Mouse (Mus musculus): Measurements from ENCODE around the gene Tor4a.

Gene Tor4a

DNA sequence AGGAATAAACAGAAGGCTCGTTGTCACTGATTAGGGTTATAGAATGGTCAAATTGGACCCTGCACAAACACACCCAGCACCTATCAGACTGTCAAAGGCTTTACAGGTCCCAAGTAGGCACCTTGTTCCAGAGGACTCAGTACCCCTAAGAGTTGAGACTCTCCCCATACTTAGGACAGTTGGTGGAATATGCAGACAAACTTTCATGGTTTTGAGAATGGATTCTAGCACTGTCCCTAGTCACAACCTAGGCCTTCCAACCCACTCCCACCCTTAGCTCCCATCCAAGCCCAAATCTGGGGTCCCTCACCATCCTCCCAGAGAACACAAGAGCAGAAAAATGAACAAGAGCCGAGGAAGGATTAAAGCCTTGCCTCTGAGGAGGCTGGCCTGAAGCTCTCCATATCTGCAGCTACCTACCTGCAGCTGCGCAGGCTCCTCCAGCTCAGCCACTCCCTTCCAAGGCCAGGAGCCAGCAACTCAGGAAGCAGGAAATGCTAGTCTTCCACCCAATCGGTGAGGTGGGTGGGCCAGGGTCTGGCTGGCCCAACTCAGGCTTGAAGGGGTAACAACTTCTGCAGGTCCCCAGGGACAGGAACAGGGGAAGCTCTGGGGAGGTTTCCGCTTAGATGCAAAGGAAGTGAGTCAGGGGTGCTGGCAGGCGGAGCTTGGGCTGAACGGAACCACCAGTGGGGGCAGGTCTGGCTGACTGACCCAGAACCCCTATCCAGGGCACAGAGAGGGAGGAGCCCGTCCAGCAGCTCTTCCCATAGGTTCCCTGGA is at the start of gene Tor4a:
Tor4a (minus strand) TSS at position 715 of the 783 bp plus-strand sequence.
- peak; percentile 79 to 88 for DNase-seq

GRCm38 (mm10) chr2:25244144-25244543 is 47.5 kb upstream of the Tor4a start:
- DNase-seq: no peak

DNA sequence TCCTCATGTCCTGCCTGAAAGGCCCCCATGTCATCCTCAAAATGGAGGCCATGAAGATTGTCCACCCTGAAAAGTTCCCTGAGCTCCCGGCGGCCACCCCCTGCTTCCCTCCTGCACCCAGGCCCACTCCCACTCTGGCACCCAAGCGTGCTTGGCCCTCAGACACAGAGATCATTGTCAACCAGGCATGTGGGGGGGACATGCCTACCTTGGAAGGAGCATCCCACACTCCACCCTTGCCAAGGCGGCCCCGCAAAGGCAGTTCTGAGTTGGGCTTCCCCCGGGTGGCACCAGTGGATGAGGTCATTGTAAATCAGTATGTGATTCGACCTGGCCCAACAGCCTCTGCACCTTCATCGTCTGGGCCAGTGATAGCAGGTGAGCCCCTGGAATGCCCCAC is 46.7 kb upstream of the Tor4a start:
- DNase-seq: no peak

DNA sequence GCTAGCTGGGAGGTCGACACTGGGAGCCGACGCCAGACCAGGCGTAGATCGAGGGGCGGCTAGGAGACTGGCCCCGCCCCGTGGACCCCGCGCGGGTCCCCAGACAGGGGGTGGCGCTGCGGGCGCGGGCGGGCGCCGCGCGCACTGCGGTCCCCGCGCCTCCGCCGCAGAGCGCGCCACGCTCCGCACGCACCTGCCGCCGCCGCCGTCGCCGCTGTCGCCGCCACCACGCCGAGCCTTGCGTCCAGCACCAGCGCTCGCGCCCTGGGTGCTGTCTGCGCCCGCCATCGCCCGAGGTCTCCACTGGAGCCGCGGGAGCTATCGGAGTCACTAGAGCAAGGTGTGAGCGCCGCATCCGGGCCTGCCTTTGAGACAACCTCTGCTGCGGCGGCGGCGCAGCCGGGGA is 45.4 kb upstream of the Tor4a start, which contains the start of the genes Rnf208 and Cysrt1:
Rnf208 (plus strand) TSS at position 155 of the 406 bp plus-strand sequence.
Cysrt1 (minus strand) TSS at position 352 of the 406 bp plus-strand sequence.
- DNase-seq: peak; percentile 39 to 54

- DNase-seq: peak in 1 of 2 experiments; percentile 9
Observed at GRCm38 (mm10) chr2:25241438-25241775, 44.7 kb upstream of the Tor4a start.

DNA sequence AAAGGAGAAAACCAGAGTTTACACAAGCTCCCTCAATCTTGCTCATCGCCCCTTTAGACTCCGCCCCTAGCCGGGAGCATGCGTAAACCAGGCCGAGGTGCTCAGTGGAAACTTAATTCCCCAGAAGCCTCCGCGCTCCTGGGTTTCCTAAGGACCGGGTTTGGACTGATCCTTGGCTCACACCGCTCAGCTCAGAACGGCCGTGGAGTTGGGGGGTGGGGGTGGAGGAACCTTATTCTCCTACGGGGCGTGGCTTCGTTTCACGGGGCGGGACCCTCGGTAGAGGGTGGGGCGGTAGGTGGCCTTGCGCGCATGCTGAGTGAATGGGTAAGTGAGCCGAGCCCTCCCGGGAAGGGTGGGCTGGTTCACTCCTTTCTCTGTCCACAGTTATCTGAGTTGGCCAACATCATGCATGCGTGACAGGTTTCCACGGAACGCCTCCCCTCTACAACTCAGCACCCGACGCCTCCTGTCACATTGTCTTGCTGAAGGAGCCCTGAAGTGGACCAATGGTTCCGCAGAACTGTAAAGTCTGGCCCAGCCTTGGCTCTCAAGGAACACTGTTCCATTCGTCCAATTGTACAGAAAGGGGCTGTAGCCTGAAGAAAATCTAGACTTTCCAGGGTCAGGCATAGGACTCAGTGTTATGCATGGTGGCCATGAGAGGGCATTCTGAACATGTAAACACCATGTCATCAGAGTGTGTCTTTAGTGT is 44.2 kb upstream of the Tor4a start:
- peak; percentile 84 to 89 for DNase-seq

DNA sequence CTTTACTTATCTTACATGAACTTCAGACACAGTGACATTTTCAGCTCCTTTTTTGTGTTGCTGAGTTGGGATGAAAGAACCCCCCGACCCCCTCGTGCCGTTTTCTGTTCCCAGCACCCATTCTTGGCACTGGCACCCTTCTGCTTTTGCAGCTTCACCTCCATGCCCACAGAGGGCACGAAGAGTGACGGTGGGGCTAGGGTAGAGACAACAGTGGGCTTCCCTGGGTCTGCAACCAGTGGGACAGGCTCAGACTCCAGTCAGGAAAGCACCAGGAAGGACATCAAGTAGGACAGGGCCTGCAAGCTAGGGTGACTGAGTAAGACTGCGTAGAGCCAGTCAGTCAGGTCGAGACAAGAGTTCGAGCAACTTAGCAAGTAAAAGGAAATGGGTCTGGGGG is 43.6 kb upstream of the Tor4a start:
- DNase-seq: peak in 1 of 2 experiments; percentile 2

- peak in 1 of 2 experiments; percentile 3 for DNase-seq
Observed at GRCm38 (mm10) chr2:25239766-25240165, 43.1 kb upstream of the Tor4a start.

DNA sequence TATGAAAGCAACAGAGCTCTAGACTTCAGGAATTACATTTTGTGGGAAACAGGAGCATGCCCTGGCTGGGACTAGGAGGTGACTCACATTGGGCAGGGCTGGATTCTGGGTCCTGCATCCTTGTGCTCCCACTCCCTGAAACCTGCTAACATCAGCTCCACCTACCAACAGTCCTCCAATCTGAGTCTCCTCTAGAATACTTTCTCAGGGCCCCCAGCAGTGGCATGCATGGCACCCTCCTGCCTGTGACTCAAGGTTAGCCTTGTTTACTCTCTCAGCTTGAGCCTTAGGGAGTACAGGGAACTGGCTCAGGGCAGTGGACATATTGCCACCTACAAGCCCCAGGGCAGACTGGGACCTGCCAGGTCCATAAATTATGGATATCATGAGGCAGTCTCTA is 41.4 kb upstream of the Tor4a start:
- peak in 1 of 2 experiments; percentile 4 for DNase-seq

DNA sequence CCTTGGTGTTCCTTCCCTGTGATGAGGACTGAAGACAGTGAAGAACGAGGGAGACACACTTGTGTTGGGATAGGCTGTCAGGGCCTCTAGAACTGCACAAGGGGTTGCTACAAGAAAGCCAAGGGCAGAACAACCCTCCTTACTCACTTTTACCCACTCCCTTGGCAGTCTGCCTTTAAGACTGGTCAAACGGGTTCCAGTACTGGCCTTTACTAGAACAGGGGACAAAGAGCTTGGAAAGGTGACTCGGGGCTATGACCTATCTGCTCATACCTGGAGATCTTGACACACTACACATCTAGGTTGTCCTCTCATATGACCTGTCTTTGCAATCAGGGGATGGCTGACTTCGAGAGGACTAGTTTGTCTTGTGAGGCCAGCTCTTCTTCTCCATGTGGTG is 40.8 kb upstream of the Tor4a start:
- DNase-seq: peak in 1 of 2 experiments; percentile 35

- peak in 1 of 2 experiments; percentile 7 for DNase-seq
Observed at GRCm38 (mm10) chr2:25236614-25237013, 39.9 kb upstream of the Tor4a start, which contains the start of gene Rnf224. Gene Rnf224, minus strand, starts transcription at chr2:25236787.

- DNase-seq: peak in 1 of 2 experiments; percentile 46
Observed at GRCm38 (mm10) chr2:25234551-25235220, 38.0 kb upstream of the Tor4a start.

- peak in 1 of 2 experiments; percentile 47 for DNase-seq
Observed at GRCm38 (mm10) chr2:25234050-25234449, 37.4 kb upstream of the Tor4a start, which contains the start of gene Slc34a3. Gene Slc34a3, minus strand, starts transcription at chr2:25234364.

GRCm38 (mm10) chr2:25233421-25233820 is 36.7 kb upstream of the Tor4a start:
- peak in 1 of 2 experiments; percentile 2 for DNase-seq

DNA sequence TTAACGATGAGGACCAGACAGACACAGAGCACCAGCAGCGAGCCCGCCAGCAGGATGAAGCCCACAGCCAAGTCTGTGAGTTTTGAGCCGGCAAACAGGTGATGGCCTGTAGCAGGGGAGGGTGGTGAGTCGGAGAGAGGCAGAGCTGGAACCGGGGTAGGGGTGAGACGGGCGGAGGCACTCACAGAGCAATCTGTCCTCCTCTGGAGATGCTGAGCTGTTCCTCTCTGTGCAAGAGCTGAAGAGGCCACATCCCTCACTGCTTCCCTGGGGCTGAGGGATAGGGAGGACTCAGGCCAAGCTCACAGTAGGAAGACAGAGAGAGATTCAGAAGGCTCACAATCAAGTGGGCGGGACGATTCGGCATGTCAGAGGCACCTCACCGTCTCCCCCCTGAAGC is 34.4 kb upstream of the Tor4a start:
- no peak for DNase-seq

DNA sequence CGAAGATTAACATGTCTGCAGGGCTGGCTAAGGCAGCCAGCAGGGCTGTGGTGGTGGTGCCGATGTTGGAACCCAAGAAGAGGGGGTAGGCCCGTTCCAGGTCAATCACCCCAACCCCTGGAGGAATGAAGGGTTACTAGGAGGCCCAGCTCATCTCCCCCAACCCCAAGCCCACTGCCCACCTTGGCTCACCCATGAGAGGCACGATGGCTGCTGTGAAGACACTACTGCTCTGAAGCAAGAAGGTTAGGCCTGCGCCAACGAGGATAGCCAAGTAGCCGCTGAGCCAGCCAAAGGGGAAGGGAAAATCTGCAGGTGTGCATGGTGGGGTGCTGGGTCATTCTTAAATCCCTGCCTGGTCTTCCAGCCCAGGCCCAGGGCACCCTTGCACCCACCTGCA is 33.9 kb upstream of the Tor4a start:
- no peak for DNase-seq

DNA sequence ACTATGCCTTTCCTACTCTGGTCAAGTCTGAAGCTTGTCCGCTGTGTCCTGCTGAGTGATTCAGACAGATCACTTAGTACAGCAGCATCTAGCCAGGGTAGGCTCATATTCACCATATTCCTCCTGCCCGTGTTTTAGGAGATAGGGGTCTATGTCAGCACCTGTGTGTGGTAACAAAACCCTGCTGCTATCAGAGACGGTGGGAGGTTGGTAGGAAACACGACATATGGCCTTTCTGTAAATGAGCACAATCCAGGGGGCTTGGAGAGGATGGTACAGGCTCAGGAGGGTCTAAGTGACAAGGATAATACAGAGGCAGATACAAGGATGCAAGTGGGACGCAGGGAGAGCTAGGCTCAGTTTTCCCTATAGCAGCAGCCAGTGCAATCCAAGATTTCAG is 32.9 kb upstream of the Tor4a start:
- no peak for DNase-seq

- no peak for DNase-seq
Observed at GRCm38 (mm10) chr2:25228995-25229530, 32.4 kb upstream of the Tor4a start.

DNA sequence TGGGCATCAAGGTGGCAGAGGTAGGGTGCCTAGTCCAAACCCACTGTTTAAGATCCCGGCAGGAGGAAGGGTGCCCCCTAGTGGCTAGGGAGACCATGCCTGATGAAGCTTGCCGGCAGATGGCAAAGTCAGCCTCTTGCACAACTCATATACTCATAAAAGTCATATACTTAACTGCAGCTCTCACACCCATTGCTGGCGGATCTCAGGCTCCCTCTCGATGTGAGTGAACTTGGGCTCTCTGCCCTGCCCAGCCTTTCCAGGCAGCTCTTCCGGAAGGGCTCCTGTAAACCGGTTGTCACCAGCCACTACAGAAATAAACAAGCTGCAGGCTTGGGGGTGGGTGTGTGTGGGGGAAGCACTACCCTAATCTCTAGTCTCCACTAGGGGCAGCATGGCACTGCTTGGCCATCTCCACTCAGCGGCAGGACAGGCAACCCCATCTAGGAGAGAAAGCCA is 31.8 kb upstream of the Tor4a start:
- peak; percentile 88 to 92 for DNase-seq

GRCm38 (mm10) chr2:25227406-25227805 is 30.7 kb upstream of the Tor4a start:
- DNase-seq: no peak

DNA sequence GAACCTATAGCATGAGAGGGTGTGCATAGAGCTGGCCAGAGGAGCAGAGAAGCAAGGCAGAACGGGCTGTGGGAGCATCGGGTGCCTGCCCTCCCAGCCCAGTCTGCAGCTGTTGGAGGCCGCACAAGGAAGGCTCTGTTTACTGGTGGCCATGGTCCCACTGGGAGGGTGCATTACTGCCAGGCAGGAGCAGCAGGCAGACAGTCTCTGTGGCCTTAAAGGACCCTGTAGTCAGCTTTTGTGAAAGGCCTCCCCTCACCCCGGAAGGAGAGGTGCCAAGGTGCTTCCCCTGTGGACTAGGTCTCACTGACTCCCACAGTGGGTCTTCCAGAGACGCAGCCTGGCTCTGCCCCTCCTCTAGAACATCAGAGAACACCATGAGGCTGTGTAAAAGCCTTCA is 30.2 kb upstream of the Tor4a start:
- no peak for DNase-seq

DNA sequence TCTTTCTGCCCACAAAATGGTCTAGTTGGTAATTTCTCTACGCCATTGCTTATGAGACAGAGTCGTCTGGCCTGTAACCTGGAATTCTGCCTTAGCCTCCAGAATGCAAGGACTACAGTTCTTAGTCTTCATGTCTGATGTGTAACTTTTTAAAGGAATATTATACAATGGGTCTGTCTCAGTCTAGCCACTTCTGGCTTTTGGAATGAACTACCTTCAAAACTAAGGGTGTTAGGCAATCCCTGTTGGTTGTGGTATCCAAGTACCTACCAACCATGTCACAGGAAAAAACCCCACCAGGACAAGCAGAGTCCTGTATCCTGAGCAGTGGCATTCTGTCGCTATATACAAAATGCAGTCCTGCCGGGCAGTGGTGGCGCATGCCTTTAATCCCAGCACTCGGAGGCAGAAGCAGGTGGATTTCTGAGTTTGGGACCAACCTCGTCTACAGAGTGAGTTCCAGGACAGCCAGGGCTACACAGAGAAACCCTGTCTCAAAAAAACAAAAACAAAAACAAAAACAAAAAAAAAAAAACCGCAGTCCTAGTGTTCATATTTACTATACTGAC is 29.2 kb upstream of the Tor4a start:
- no peak for DNase-seq

Data from kidney, postnatal 4 days (tissue).